Mouse (Mus musculus) hindbrain, embryonic 10.5 days (tissue): Measurements from ENCODE around the gene Cdh24. TPM values are rescaled to one million over a fixed set of nuclear protein-coding genes. Genes with fewer than 3 reads are reported as not detected.

Experiments used
- DNase-seq: peaks from one replicate; pipeline ENCODE4 v3.0.0-alpha.2; 2017; ENCODE audit warnings: low spot score
- H3K27ac ChIP-seq: fragments of 300-500 bp; sonication (generic); 2 replicates; pipeline ENCODE4 v1.5.1; 2016; ENCODE audit warnings: mild to moderate bottlenecking, moderate library complexity
- H3K27me3 ChIP-seq: fragments of 300-500 bp; sonication (generic); 2 replicates; pipeline ENCODE4 v1.6.1; 2016; ENCODE audit warnings: mild to moderate bottlenecking; ENCODE audit not compliant: poor library complexity, insufficient read depth, severe bottlenecking
- H3K36me3 ChIP-seq: fragments of 300-500 bp; sonication (generic); 2 replicates; pipeline ENCODE4 v1.6.1; 2016; ENCODE audit warnings: mild to moderate bottlenecking, moderate library complexity
- H3K4me1 ChIP-seq: fragments of 300-500 bp; sonication (generic); replicated peaks from 2 replicates; pipeline ENCODE4 v1.6.1; 2016; ENCODE audit warnings: mild to moderate bottlenecking
- H3K4me3 ChIP-seq: fragments of 300-500 bp; sonication (generic); 2 replicates; pipeline ENCODE4 v1.5.1; 2016; ENCODE audit warnings: mild to moderate bottlenecking, moderate library complexity
- H3K9me3 ChIP-seq: fragments of 300-500 bp; sonication (generic); 2 replicates; pipeline ENCODE4 v1.6.1; 2016; ENCODE audit warnings: mild to moderate bottlenecking, moderate library complexity
- WGBS: fragments of 180-500 bp; shearing (Covaris S2); methylation state at CpG from one replicate; pipeline ENCODE4 v1.1.7; 2016; 5-methylcytosine and 5-hydroxymethylcytosine counted together
- polyA plus RNA-seq: library from polyadenylated mRNA; unstranded; fragments of >200 nt; fragmentation: Nextera tagmentation; extraction: Ambion mirVana; gene quantifications from 2 replicates; pipeline ENCODE4 v1.2.1, GENCODE M21; 2016

The Cdh24 gene
- polyA plus RNA-seq, 1 experiment from 2014 or later = 7.1 TPM

GRCm38 (mm10) chr14:54638210-54638609, 3.0 kb downstream of the Cdh24 start:
- H3K36me3 ChIP-seq = peaks cover 78% of the 10 kb centered on the region
- 87% methylated on average over 5 of the region's 5 CpGs for WGBS
- H3K4me3 ChIP-seq = no peak overlapping the region

GRCm38 (mm10) chr14:54636954-54637353, 4.2 kb downstream of the Cdh24 start:
- H3K27me3 ChIP-seq = no peaks in the 10 kb centered on the region
- peaks cover 78% of the 10 kb centered on the region for H3K36me3 ChIP-seq
- H3K4me3 ChIP-seq = no peak overlapping the region
- peak; percentile 69 for DNase-seq
- no peaks in the 10 kb centered on the region for H3K9me3 ChIP-seq
- H3K4me1 ChIP-seq = peaks cover 28% of the 10 kb centered on the region
- 55% methylated on average over 8 of the region's 8 CpGs for WGBS
- H3K27ac ChIP-seq = no peak overlapping the region

More at GRCm38 (mm10) chr14:54638210-54638609, 3.0 kb downstream of the Cdh24 start:
- DNase-seq = no peak
- Histone ChIP-seq H3K4me1 (peaks cover 31% of the 10 kb centered on the region), H3K27me3 (no peaks in the 10 kb centered on the region), H3K9me3 (no peaks in the 10 kb centered on the region), H3K27ac (no peak overlapping the region)

GRCm38 (mm10) chr14:54634182-54634581, 7.0 kb downstream of the Cdh24 start:
- DNase-seq = no peak
- Histone ChIP-seq H3K9me3 (no peaks in the 10 kb centered on the region), H3K4me1 (peaks cover 1% of the 10 kb centered on the region), H3K27me3 (no peaks in the 10 kb centered on the region), H3K27ac (no peak overlapping the region), H3K36me3 (peaks cover 96% of the 10 kb centered on the region), H3K4me3 (no peak overlapping the region)
- 80% methylated on average over 4 of the region's 4 CpGs for WGBS

GRCm38 (mm10) chr14:54632252-54632651, 8.9 kb downstream of the Cdh24 start:
- Histone ChIP-seq H3K4me3 (no peak overlapping the region), H3K36me3 (peaks cover 81% of the 10 kb centered on the region), H3K9me3 (no peaks in the 10 kb centered on the region), H3K27ac (0 out of 2 replicates have a peak overlapping the region, but pooled peaks have one; percentile 35), H3K27me3 (no peaks in the 10 kb centered on the region), H3K4me1 (no peaks in the 10 kb centered on the region)
- WGBS = 91% methylated on average over 37 of the region's 37 CpGs
- DNase-seq = no peak

GRCm38 (mm10) chr14:54631240-54631599, 9.9 kb downstream of the Cdh24 start:
- no peak overlapping the region for H3K4me3 ChIP-seq
- no peaks in the 10 kb centered on the region for H3K9me3 ChIP-seq
- H3K36me3 ChIP-seq = peaks cover 71% of the 10 kb centered on the region
- H3K4me1 ChIP-seq = no peaks in the 10 kb centered on the region
- H3K27me3 ChIP-seq = no peaks in the 10 kb centered on the region
- 73% methylated on average over 4 of the region's 4 CpGs for WGBS
- H3K27ac ChIP-seq = no peak overlapping the region
- no peak for DNase-seq

GRCm38 (mm10) chr14:54630583-54631239, 10.5 kb downstream of the Cdh24 start:
- DNase-seq = no peak
- peaks cover 1% of the 10 kb centered on the region; the same call in 1 of the 2 replicates for H3K4me1 ChIP-seq
- no peaks in the 10 kb centered on the region for H3K9me3 ChIP-seq
- H3K27me3 ChIP-seq = no peaks in the 10 kb centered on the region
- H3K27ac ChIP-seq = no peak overlapping the region
- peaks cover 66% of the 10 kb centered on the region for H3K36me3 ChIP-seq
- 79% methylated on average over 11 of the region's 11 CpGs for WGBS
- H3K4me3 ChIP-seq = no peak overlapping the region

- 88% methylated on average over 2 of the region's 2 CpGs for WGBS
- no peak overlapping the region for H3K27ac ChIP-seq
- peaks cover 10% of the 10 kb centered on the region for H3K4me1 ChIP-seq
- no peak for DNase-seq
- H3K36me3 ChIP-seq = peaks cover 57% of the 10 kb centered on the region
- H3K9me3 ChIP-seq = no peaks in the 10 kb centered on the region
- H3K27me3 ChIP-seq = no peaks in the 10 kb centered on the region
- H3K4me3 ChIP-seq = no peak overlapping the region
Observed at GRCm38 (mm10) chr14:54629797-54630196, 11.4 kb downstream of the Cdh24 start.

- 73% methylated on average over 5 of the region's 5 CpGs for WGBS
- no peaks in the 10 kb centered on the region for H3K9me3 ChIP-seq
- H3K27ac ChIP-seq = no peak overlapping the region
- H3K4me1 ChIP-seq = peaks cover 17% of the 10 kb centered on the region
- no peak overlapping the region for H3K4me3 ChIP-seq
- peaks cover 40% of the 10 kb centered on the region for H3K36me3 ChIP-seq
- no peak for DNase-seq
- no peaks in the 10 kb centered on the region for H3K27me3 ChIP-seq
Observed at GRCm38 (mm10) chr14:54628103-54628502, 13.1 kb downstream of the Cdh24 start.

- DNase-seq = no peak
- H3K4me1 ChIP-seq = peaks cover 17% of the 10 kb centered on the region
- H3K36me3 ChIP-seq = peaks cover 8% of the 10 kb centered on the region; the same call in 1 of the 2 replicates
- peak overlapping the region; percentile 62 for H3K27ac ChIP-seq
- no peak overlapping the region for H3K4me3 ChIP-seq
- WGBS = 66% methylated on average over 10 of the region's 10 CpGs
- H3K27me3 ChIP-seq = no peaks in the 10 kb centered on the region
- H3K9me3 ChIP-seq = no peaks in the 10 kb centered on the region
Observed at GRCm38 (mm10) chr14:54624976-54625375, 16.2 kb downstream of the Cdh24 start.

GRCm38 (mm10) chr14:54623334-54623733, 17.8 kb downstream of the Cdh24 start:
- H3K27me3 ChIP-seq = no peaks in the 10 kb centered on the region
- no peaks in the 10 kb centered on the region for H3K36me3 ChIP-seq
- H3K9me3 ChIP-seq = no peaks in the 10 kb centered on the region
- no peak overlapping the region for H3K4me3 ChIP-seq
- H3K4me1 ChIP-seq = peaks cover 17% of the 10 kb centered on the region
- H3K27ac ChIP-seq = no peak overlapping the region
- DNase-seq = no peak
- WGBS = 86% methylated on average over 6 of the region's 6 CpGs

GRCm38 (mm10) chr14:54621133-54621532, 20.0 kb downstream of the Cdh24 start, which contains the start of gene Psmb11:
Gene Psmb11, plus strand, starts transcription at chr14:54621433.
- no peaks in the 10 kb centered on the region for H3K9me3 ChIP-seq
- H3K27me3 ChIP-seq = no peaks in the 10 kb centered on the region
- H3K36me3 ChIP-seq = peaks cover 5% of the 10 kb centered on the region
- peaks cover 31% of the 10 kb centered on the region for H3K4me1 ChIP-seq
- no peak within 1 kb of the TSS for H3K27ac ChIP-seq
- H3K4me3 ChIP-seq = no peak within 1 kb of the TSS
- no peak for DNase-seq
- 88% methylated on average over 1 of the region's 1 CpGs for WGBS

GRCm38 (mm10) chr14:54617897-54618365, 23.2 kb downstream of the Cdh24 start, which contains the start of gene Psmb5:
Gene Psmb5, minus strand, starts transcription at chr14:54618022.
- under 1% methylated on average over 25 of the region's 25 CpGs for WGBS
- Histone ChIP-seq H3K36me3 (peaks cover 35% of the 10 kb centered on the region), H3K9me3 (no peaks in the 10 kb centered on the region), H3K27me3 (no peaks in the 10 kb centered on the region), H3K4me3 (peak within 1 kb of the TSS; percentile 98), H3K27ac (peak within 1 kb of the TSS; percentile 95), H3K4me1 (peaks cover 15% of the 10 kb centered on the region)
- peak; percentile 91 for DNase-seq

GRCm38 (mm10) chr14:54617152-54617896, 23.8 kb downstream of the Cdh24 start:
- peak; percentile 63 for DNase-seq
- H3K27ac ChIP-seq = peak overlapping the region; percentile 95
- peak overlapping the region; percentile 98 for H3K4me3 ChIP-seq
- peaks cover 15% of the 10 kb centered on the region for H3K4me1 ChIP-seq
- no peaks in the 10 kb centered on the region for H3K27me3 ChIP-seq
- 2% methylated on average over 38 of the region's 38 CpGs for WGBS
- no peaks in the 10 kb centered on the region for H3K9me3 ChIP-seq
- H3K36me3 ChIP-seq = peaks cover 41% of the 10 kb centered on the region
